In the genomic region with DNA sequence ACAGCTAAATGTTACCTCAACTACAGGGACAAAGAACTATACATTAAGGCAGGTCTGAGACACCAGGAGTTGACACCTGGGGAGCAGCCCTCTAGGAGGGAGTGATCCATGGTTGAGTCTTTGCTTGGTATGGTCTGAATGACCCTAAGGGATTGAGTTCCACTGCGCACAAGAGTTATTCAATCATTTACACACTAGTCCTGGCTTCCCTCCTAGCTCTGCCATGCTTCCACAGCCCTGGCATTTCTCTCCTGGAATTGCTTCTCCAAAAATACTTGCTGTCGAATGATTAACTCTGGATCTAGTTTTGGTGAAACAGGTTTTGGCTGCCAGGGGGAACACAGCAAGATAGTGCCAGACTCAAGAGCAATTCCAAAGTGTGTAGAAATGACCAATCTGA, we compare ENCODE assay signal across 25 mouse cellular contexts.
DNase-seq lines count a peak whose midpoint lies in the region; ATAC-seq lines count a peak whose summit lies in the region.
"Had no signal": no experiment of that assay in that cellular context is flagged by ENCODE, and none has a peak within 500 bp of the region (broad histone marks: within the 10 kb centered on the region; RNA-seq: fewer than 3 reads in every experiment).

No protein-coding gene starts in this region.

- H3K4me2 ChIP-seq in heart, embryonic 12.5 days = no peak overlapping the region
- no peak overlapping the region for H3K4me2 ChIP-seq in kidney, embryonic 14.5 days (replicated peaks; ENCODE audit: low read depth, low read length)
- H3K4me2 ChIP-seq in forebrain, embryonic 13.5 days = no peak overlapping the region
- no peak overlapping the region for H3K4me2 ChIP-seq in midbrain, embryonic 11.5 days
- H3K4me2 ChIP-seq: embryonic facial prominence, embryonic 13.5 days; heart, embryonic 15.5 days; intestine, embryonic 15.5 days; limb, embryonic 13.5 days; liver, embryonic 11.5 days; lung, embryonic 15.5 days; midbrain, embryonic 12.5 days; neural tube, embryonic 13.5 days had no signal

- DNase-seq in heart, adult 11 months = peak; percentile 64
- peak; percentile 44 for DNase-seq in kidney, postnatal 14 days
- DNase-seq in adrenal gland, postnatal 25 days = no peak
- DNase-seq in midbrain, embryonic 11.5 days (ENCODE audit: low spot score, missing footprints) = no peak
- DNase-seq: adrenal gland, postnatal 10 days; cerebellum, adult 11-12 months; cerebellum, postnatal 10 days; forebrain, postnatal 0 days; gastrocnemius, postnatal 10 days; lung, postnatal 36 days; right cerebral cortex, postnatal 4 days had no signal

- no peaks in the 10 kb centered on the region for H3K4me1 ChIP-seq in heart, embryonic 12.5 days (replicated peaks)
- peaks cover 3% of the 10 kb centered on the region; the same call in 1 of the 2 replicates for H3K4me1 ChIP-seq in kidney, embryonic 14.5 days (ENCODE audit: control insufficient read depth, insufficient read depth, low read length)
- H3K4me1 ChIP-seq in forebrain, embryonic 13.5 days = no peaks in the 10 kb centered on the region
- no peaks in the 10 kb centered on the region for H3K4me1 ChIP-seq in midbrain, embryonic 11.5 days (ENCODE audit: control insufficient read depth, insufficient read depth, low read length)
- H3K4me1 ChIP-seq: embryonic facial prominence, embryonic 13.5 days; heart, embryonic 15.5 days; intestine, embryonic 15.5 days; lung, embryonic 15.5 days; midbrain, embryonic 12.5 days; neural tube, embryonic 13.5 days had no signal

- no peaks in the 10 kb centered on the region for H3K27me3 ChIP-seq in heart, embryonic 12.5 days (replicated peaks)
- H3K27me3 ChIP-seq in kidney, embryonic 14.5 days (ENCODE audit: control insufficient read depth, insufficient read depth, low read length) = no peaks in the 10 kb centered on the region
- no peaks in the 10 kb centered on the region for H3K27me3 ChIP-seq in forebrain, embryonic 13.5 days
- H3K27me3 ChIP-seq in midbrain, embryonic 11.5 days (ENCODE audit: control insufficient read depth, insufficient read depth, low read length) = no peaks in the 10 kb centered on the region
- H3K27me3 ChIP-seq: CH12.LX; embryonic facial prominence, embryonic 13.5 days; heart, embryonic 15.5 days; intestine, embryonic 15.5 days; limb, embryonic 13.5 days; lung, embryonic 15.5 days; midbrain, embryonic 12.5 days; neural tube, embryonic 13.5 days had no signal

- H3K4me3 ChIP-seq in heart, embryonic 12.5 days = no peak overlapping the region
- no peak overlapping the region for H3K4me3 ChIP-seq in kidney, embryonic 14.5 days (ENCODE audit: low read length)
- H3K4me3 ChIP-seq in forebrain, embryonic 13.5 days = no peak overlapping the region
- H3K4me3 ChIP-seq in midbrain, embryonic 11.5 days (ENCODE audit: low read depth, low read length) = no peak overlapping the region
- H3K4me3 ChIP-seq: embryonic facial prominence, embryonic 13.5 days; erythroblast, embryonic 14.5 days; heart, embryonic 15.5 days; intestine, embryonic 15.5 days; limb, embryonic 13.5 days; lung, embryonic 15.5 days; midbrain, embryonic 12.5 days; neural tube, embryonic 13.5 days had no signal

- 81% methylated on average over 2 of the region's 2 CpGs for WGBS in heart, embryonic 12.5 days
- WGBS in kidney, embryonic 14.5 days = 89% methylated on average over 2 of the region's 2 CpGs
- 87% methylated on average over 2 of the region's 2 CpGs for WGBS in forebrain, embryonic 13.5 days
- 98% methylated on average over 2 of the region's 2 CpGs for WGBS in midbrain, embryonic 11.5 days

- H3K27ac ChIP-seq in heart, embryonic 12.5 days (ENCODE audit: poor library complexity, severe bottlenecking) = no peak overlapping the region
- H3K27ac ChIP-seq in kidney, embryonic 14.5 days (ENCODE audit: low read depth, low read length) = no peak overlapping the region
- no peak overlapping the region for H3K27ac ChIP-seq in forebrain, embryonic 13.5 days
- H3K27ac ChIP-seq in midbrain, embryonic 11.5 days (ENCODE audit: low read depth, low read length) = no peak overlapping the region
- H3K27ac ChIP-seq: embryonic facial prominence, embryonic 13.5 days; heart, embryonic 15.5 days; hindbrain, postnatal 0 days; intestine, embryonic 15.5 days; limb, embryonic 13.5 days; lung, embryonic 15.5 days; midbrain, embryonic 12.5 days; neural tube, embryonic 13.5 days had no signal

- ATAC-seq in heart, embryonic 12.5 days (ENCODE audit: insufficient number of reproducible peaks, low FRiP score) = no peak
- ATAC-seq in kidney, embryonic 14.5 days (ENCODE audit: low FRiP score, low TSS enrichment) = peak; percentile 46; the same call in 1 of the 2 replicates
- no peak for ATAC-seq in forebrain, embryonic 13.5 days
- no peak for ATAC-seq in midbrain, embryonic 11.5 days (ENCODE audit: low FRiP score)
- ATAC-seq: forebrain, postnatal 0 days; hindbrain, postnatal 0 days; intestine, embryonic 15.5 days had no signal

- no peaks in the 10 kb centered on the region for H3K36me3 ChIP-seq in heart, embryonic 12.5 days
- H3K36me3 ChIP-seq in kidney, embryonic 14.5 days (ENCODE audit: control insufficient read depth, insufficient read depth, low read length) = no peaks in the 10 kb centered on the region
- H3K36me3 ChIP-seq in forebrain, embryonic 13.5 days (ENCODE audit: poor library complexity, severe bottlenecking) = no peaks in the 10 kb centered on the region
- no peaks in the 10 kb centered on the region for H3K36me3 ChIP-seq in midbrain, embryonic 11.5 days (ENCODE audit: control insufficient read depth, insufficient read depth, low read length)
- H3K36me3 ChIP-seq: embryonic facial prominence, embryonic 13.5 days; heart, embryonic 15.5 days; intestine, embryonic 15.5 days; limb, embryonic 13.5 days; lung, embryonic 15.5 days; midbrain, embryonic 12.5 days; neural tube, embryonic 13.5 days had no signal

- no peaks in the 10 kb centered on the region for H3K9me3 ChIP-seq in heart, embryonic 12.5 days (replicated peaks)
- no peaks in the 10 kb centered on the region for H3K9me3 ChIP-seq in kidney, embryonic 14.5 days (ENCODE audit: control insufficient read depth, low read length)
- H3K9me3 ChIP-seq in forebrain, embryonic 13.5 days (replicated peaks) = no peaks in the 10 kb centered on the region
- no peaks in the 10 kb centered on the region for H3K9me3 ChIP-seq in midbrain, embryonic 11.5 days (ENCODE audit: control insufficient read depth, low read length)
- H3K9me3 ChIP-seq: embryonic facial prominence, embryonic 13.5 days; heart, embryonic 15.5 days; intestine, embryonic 15.5 days; limb, embryonic 13.5 days; lung, embryonic 15.5 days; midbrain, embryonic 12.5 days; neural tube, embryonic 13.5 days had no signal

- H3K9ac ChIP-seq in heart, embryonic 12.5 days = no peak overlapping the region
- H3K9ac ChIP-seq in kidney, embryonic 14.5 days (ENCODE audit: low read depth, low read length) = no peak overlapping the region
- H3K9ac ChIP-seq in forebrain, embryonic 13.5 days = no peak overlapping the region
- no peak overlapping the region for H3K9ac ChIP-seq in midbrain, embryonic 11.5 days (ENCODE audit: low read length)
- H3K9ac ChIP-seq: embryonic facial prominence, embryonic 13.5 days; forebrain, postnatal 0 days; heart, embryonic 15.5 days; intestine, embryonic 15.5 days; limb, embryonic 13.5 days; lung, embryonic 15.5 days; midbrain, embryonic 12.5 days; neural tube, embryonic 13.5 days had no signal

Comparison
In these comparisons a context has a peak if more than half of its experiments do, and no peak if none do; other contexts are left out.
1. DNase-seq: peak in heart, adult 11 months (single experiment) and kidney, postnatal 14 days (single experiment); none in adrenal gland, postnatal 25 days (single experiment) and midbrain, embryonic 11.5 days (single experiment).